Mouse (Mus musculus): ENCODE measurements around the gene Slc4a10.

GRCm38 (mm10) chr2:62325388-62325787 is 279.1 kb downstream of the Slc4a10 start:
- TF ChIP-seq POLR2A (IDR thresholded peaks at IDR 0.05; ENCODE audit: borderline replicate concordance, control insufficient read depth, low read depth, low read length): no peak
- TF ChIP-seq CTCF (IDR thresholded peaks at IDR 0.05; ENCODE audit: control insufficient read depth, insufficient read depth, low read length): no peak

All from bone marrow, adult 2 months (tissue).